Mouse (Mus musculus) small intestine, adult 2 months (tissue): ENCODE data around the gene Kctd12b. TPM values are rescaled to one million over a fixed set of nuclear protein-coding genes. Genes with fewer than 3 reads are reported as not detected.

Experiments used
- H3K27ac ChIP-seq: fragments of 200-500 bp; 2 replicates; pipeline ENCODE4 v1.5.1; 2012; ENCODE audit warnings: low read depth, low read length, control low read depth, inconsistent platforms; ENCODE audit not compliant: insufficient read depth
- H3K27me3 ChIP-seq: fragments of 200-500 bp; 2 replicates; pipeline ENCODE4 v1.6.1; 2012; ENCODE audit warnings: mild to moderate bottlenecking, moderate library complexity, low read length, inconsistent platforms; ENCODE audit not compliant: control insufficient read depth, insufficient read depth
- H3K36me3 ChIP-seq: fragments of 200-500 bp; 2 replicates; pipeline ENCODE4 v1.6.1; 2012; ENCODE audit warnings: mild to moderate bottlenecking, low read length, control low read depth, inconsistent platforms; ENCODE audit not compliant: control insufficient read depth, insufficient read depth
- H3K4me1 ChIP-seq: fragments of 200-500 bp; 2 replicates; pipeline ENCODE4 v1.6.1; 2012; ENCODE audit warnings: low read length, inconsistent platforms, mixed read lengths; ENCODE audit not compliant: control insufficient read depth, insufficient read depth, insufficient read length
- H3K4me3 ChIP-seq: fragments of 200-500 bp; 2 replicates; pipeline ENCODE4 v1.5.1; 2012; ENCODE audit warnings: low read depth, mild to moderate bottlenecking, control low read depth, inconsistent platforms, low read length, moderate library complexity
- CTCF ChIP-seq: fragments of 200-500 bp; IDR thresholded peaks from 2 replicates; pipeline ENCODE4 v1.5.1; 2012; ENCODE audit warnings: low read depth, mild to moderate bottlenecking, control low read depth, inconsistent platforms, low read length, moderate library complexity, mixed read lengths; ENCODE audit not compliant: insufficient replicate concordance, insufficient read length; ENCODE audit errors: extremely low read depth
- POLR2A ChIP-seq: fragments of 200-500 bp; IDR thresholded peaks from 2 replicates; pipeline ENCODE4 v1.6.1; 2012; ENCODE audit warnings: low read depth, mild to moderate bottlenecking, control low read depth, inconsistent platforms, low read length, moderate library complexity
- WGBS: fragments of 180-500 bp; shearing (Covaris S2); methylation state at CpG from one replicate; pipeline ENCODE4 v1.1.7; 2018; 5-methylcytosine and 5-hydroxymethylcytosine counted together
- polyA plus RNA-seq: library from polyadenylated mRNA; depleted of rRNA; stranded (reverse); fragments of >200 nt; gene quantifications from 2 replicates; pipeline ENCODE4 v1.2.3, GENCODE M21; 2012; rRNA removed

Gene Kctd12b
- polyA plus RNA-seq = 0.24 and 0.51 TPM in 2 replicates

DNA sequence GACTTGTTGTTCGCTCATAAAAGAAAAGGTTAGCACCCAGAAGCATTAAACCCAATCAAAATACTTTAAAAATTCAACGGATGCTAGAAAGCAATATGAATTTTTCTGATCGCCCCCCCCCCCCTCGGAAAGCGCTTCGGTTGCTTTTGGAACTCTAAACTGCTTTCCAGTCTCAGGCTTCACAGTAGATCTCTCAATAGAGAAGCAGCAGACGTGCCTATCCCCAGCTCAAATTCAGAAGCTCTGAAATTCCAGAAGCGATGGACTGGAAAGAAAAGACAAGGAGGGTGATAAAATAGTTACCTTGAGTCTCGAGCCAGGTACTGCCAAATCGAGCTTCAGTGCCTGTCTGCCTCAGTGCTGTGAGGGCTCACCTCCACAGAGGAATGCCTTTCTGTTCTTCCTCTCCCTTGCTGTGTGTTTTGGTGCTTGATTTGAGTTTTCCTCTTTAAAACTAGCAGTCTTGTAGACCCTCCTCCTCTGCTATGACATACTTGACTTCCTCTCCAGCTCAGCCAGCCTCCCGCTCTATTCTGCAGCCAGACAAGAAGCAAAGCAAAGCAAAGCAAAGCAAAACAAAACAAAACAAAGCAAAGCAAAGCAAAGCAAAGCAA is at the start of gene Kctd12b:
Kctd12b (minus strand) TSS at position 610 of the 614 bp plus-strand sequence.
- Histone ChIP-seq H3K27ac (peak within 1 kb of the TSS; percentile 5; the same call in 1 of the 2 replicates), H3K4me1 (no peaks in the 10 kb centered on the region), H3K36me3 (no peaks in the 10 kb centered on the region), H3K27me3 (no peaks in the 10 kb centered on the region), H3K4me3 (peak within 1 kb of the TSS; percentile 48)
- 16% methylated on average over 11 of the region's 11 CpGs for WGBS
- TF ChIP-seq CTCF (no peak), POLR2A (no peak)

DNA sequence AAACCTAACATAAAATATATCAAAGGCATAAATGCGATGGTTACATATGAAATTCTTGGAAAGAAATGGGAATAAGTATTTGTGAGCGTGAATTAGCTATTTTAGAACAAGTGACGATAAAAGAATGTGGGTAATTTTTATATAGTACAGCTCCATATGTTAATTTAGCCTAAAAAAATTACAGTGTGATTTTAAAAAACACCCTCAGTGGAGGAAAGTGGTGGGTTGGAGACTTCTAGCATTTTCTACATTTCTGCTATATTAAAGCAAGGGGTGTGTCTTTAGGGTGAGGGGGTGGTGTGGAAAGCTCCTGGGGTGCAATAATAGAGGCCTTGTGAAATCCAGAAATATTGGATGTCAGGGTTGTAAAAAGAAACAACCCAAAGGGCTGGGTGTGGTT is 46.3 kb upstream of the Kctd12b start:
- TF ChIP-seq CTCF (no peak), POLR2A (no peak)
- H3K27me3 ChIP-seq = no peaks in the 10 kb centered on the region
- no peak overlapping the region for H3K4me3 ChIP-seq
- no peaks in the 10 kb centered on the region for H3K36me3 ChIP-seq
- WGBS = 90% methylated on average over 3 of the region's 3 CpGs
- no peak overlapping the region for H3K27ac ChIP-seq
- no peaks in the 10 kb centered on the region for H3K4me1 ChIP-seq

DNA sequence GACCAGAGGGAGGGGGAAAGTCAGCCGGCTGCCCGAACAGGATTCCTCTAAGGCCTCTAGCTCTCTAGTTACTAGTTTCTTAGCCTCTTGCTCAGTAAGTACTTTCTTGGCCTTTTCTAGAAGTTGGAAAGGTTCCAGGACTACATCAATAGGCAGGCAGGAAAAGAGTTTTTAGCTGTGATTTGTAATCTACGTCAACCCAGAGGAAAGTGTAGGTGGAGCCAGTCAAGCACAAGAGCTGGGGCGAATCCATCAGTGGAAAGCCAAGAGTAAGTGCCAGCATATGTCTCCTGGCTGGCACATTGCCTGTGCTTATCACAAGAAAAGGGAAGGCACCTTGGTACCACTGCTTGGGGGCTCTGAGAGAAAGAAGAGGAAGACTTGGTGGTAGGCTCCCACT is 39.5 kb upstream of the Kctd12b start:
- H3K4me3 ChIP-seq = no peak overlapping the region
- H3K4me1 ChIP-seq = no peaks in the 10 kb centered on the region
- 83% methylated on average over 4 of the region's 4 CpGs for WGBS
- no peak for TF ChIP-seq POLR2A
- H3K27ac ChIP-seq = no peak overlapping the region
- H3K27me3 ChIP-seq = no peaks in the 10 kb centered on the region
- H3K36me3 ChIP-seq = peaks cover 4% of the 10 kb centered on the region; the same call in 1 of the 2 replicates

DNA sequence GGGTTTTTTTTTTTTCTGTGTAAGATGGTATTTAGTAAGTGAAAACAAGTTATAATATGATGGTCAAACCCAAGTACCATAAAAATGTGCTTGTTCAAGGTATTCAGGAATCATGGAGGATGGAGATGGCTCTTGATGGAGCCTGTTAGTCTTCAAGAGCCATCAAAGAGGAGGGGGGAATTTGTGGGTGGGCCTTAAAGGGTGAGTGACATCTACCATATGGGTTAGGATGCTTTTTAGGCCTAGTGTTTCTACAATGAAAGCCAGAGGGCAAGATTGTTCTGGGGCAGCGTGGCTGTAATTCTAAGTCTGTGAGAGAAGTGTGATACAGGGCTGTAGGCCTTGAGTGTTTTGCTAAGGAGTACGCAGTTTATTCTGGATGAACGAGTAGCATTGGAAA is 28.2 kb upstream of the Kctd12b start:
- 51% methylated on average over 3 of the region's 3 CpGs for WGBS
- TF ChIP-seq POLR2A = no peak
- TF ChIP-seq CTCF = no peak
- no peaks in the 10 kb centered on the region for H3K27me3 ChIP-seq
- no peaks in the 10 kb centered on the region for H3K4me1 ChIP-seq
- H3K27ac ChIP-seq = no peak overlapping the region
- no peaks in the 10 kb centered on the region for H3K36me3 ChIP-seq
- no peak overlapping the region for H3K4me3 ChIP-seq

DNA sequence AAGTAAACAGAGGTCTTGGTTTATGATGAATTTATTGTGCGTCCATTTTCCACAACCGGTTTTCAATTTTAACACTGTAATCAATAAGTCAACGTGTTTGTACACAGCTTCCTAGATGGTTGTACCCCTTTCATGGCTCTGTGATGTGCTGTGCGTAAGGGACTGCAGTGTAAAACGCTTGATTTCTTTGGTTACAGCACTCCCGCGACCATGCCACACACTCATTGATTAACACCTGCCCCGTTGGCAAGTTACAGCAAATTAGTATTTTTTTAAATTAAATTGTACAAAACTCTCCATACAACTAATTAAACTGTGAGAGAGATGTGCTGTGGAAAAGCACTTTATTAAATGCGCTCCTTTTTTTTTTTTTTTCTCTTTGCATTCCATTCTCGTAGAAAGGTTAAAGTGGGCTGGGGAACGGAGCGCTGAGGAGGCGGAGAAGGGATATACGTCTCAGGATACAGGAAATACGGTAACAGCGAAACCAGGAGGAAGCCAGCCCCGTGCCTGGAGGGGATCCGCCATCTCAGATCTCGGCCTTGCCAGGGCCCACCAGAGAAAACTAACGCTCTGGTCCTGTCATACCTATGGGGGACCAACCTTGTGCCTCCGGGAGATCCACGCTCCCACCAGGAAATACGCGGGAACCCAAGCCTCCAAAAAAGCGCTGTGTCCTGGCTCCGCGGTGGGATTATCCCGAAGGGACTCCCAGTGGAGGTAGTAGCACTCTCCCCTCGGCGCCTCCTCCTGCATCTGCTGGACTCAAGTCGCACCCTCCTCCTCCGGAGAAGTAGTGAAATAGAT is 27.1 kb upstream of the Kctd12b start, which contains the start of gene Nbdy:
Nbdy (plus strand) TSS at position 481 of the 807 bp plus-strand sequence.
- H3K27me3 ChIP-seq = no peaks in the 10 kb centered on the region
- 0 out of 2 replicates have a peak, but pooled peaks have one; percentile 11 for TF ChIP-seq POLR2A
- no peak for TF ChIP-seq CTCF
- H3K4me1 ChIP-seq = no peaks in the 10 kb centered on the region
- peak within 1 kb of the TSS; percentile 65 for H3K27ac ChIP-seq
- WGBS = 7% methylated on average over 32 of the region's 32 CpGs
- H3K4me3 ChIP-seq = peak within 1 kb of the TSS; percentile 100
- H3K36me3 ChIP-seq = no peaks in the 10 kb centered on the region

DNA sequence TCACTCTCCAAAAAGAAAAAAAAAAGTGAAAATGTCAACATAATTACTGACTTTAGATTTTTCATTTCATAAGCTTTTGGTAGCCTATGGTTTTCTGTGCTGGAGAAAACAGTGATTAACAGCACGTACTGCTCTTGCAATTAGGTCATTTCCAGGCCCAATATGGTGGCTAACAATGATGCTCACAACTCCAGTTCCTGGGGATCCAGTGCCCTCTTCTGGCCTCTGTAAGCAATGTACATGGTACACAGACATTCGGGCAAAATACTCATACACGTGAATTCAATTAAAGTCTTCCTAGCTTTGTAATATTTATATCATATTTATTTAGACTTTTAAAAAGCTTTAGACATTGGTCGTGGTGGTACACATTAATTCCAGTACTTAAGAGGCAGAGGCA is 23.4 kb upstream of the Kctd12b start:
- no peaks in the 10 kb centered on the region for H3K27me3 ChIP-seq
- H3K4me3 ChIP-seq = no peak overlapping the region
- H3K27ac ChIP-seq = no peak overlapping the region
- TF ChIP-seq POLR2A = no peak
- TF ChIP-seq CTCF = no peak
- no peaks in the 10 kb centered on the region for H3K4me1 ChIP-seq
- 39% methylated on average over 4 of the region's 4 CpGs for WGBS
- no peaks in the 10 kb centered on the region for H3K36me3 ChIP-seq

DNA sequence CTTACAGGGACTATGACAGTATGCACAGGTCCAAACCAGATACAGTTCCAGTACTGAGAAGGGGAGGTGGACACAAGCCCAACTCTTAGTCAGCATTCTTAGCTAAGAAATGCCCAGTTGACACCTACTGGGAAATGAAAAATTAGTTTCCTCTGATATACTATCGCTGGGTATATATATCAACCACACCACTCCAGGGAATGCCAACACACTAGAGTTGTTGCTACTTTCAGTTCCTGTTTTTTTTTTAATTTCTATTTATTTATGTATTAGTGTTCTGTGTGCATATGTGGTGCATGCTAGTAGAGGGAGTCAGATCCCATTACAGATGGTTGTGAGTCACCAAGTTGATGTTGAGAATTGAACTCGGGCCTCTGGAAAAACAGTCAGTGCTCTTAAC is 20.5 kb upstream of the Kctd12b start:
- Histone ChIP-seq H3K4me3 (no peak overlapping the region), H3K36me3 (no peaks in the 10 kb centered on the region), H3K27ac (no peak overlapping the region), H3K27me3 (no peaks in the 10 kb centered on the region), H3K4me1 (no peaks in the 10 kb centered on the region)
- TF ChIP-seq CTCF = no peak
- TF ChIP-seq POLR2A = no peak
- 69% methylated on average over 2 of the region's 2 CpGs for WGBS
